Mouse (Mus musculus) erythroblast, adult 5-6 weeks (primary cell): ENCODE measurements around the gene 4921511M17Rik. TPM values are rescaled to one million over a fixed set of nuclear protein-coding genes. Genes with fewer than 3 reads are reported as not detected.
"Not testable (repeated sequence)": the region's sequence is repeated elsewhere in the genome, so short reads cannot be mapped to it uniquely, and the experiment has no call there.

Source experiments
- ATAC-seq: replicated peaks from 2 replicates; pipeline ENCODE4 v1.8.0; 2016; ENCODE audit warnings: moderate number of reproducible peaks, mild to moderate bottlenecking, moderate TSS enrichment, inconsistent platforms; ENCODE audit not compliant: poor library complexity, low FRiP score, severe bottlenecking
- total RNA-seq, 2 experiments: library from RNA; stranded (forward) in 1 of 2; stranded (reverse) in 1 of 2; fragments of 150-400 nt in 1 of 2; fragments of 200-764, 138-1000 nt in 1 of 2; gene quantifications; 2 replicates each; pipeline versions ENCODE4 v1.2.3 to v1.2.4; 2015 to 2017; ENCODE audit warnings: low replicate concordance in 2 of 2

The 4921511M17Rik gene
- total RNA-seq (2015; ENCODE audit: low replicate concordance) (not detected in 2 replicates), total RNA-seq (2017; ENCODE audit: low replicate concordance) (not detected in 2 replicates)

DNA sequence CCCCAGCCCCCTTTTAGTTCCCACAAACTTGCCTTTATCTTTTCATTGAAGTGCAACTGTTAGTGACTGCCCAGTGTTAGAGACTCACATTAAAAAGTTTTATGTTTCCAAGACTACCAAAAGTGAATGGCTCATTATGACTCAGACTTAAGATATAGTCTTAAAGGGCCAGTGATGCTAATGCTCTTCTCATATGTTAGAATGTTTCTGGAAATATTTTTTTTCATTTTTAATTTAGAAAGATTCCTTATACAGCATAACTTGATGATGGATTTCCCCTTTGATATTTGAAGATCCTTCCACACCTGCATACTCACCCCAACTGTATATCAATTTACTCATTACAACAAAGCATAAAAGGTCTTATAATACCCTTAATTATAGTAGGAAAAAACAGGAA, at the start of gene 4921511M17Rik:
Gene 4921511M17Rik (minus strand): TSS at position 101 of the 400 bp plus-strand sequence.
- not testable (repeated sequence) for ATAC-seq

DNA sequence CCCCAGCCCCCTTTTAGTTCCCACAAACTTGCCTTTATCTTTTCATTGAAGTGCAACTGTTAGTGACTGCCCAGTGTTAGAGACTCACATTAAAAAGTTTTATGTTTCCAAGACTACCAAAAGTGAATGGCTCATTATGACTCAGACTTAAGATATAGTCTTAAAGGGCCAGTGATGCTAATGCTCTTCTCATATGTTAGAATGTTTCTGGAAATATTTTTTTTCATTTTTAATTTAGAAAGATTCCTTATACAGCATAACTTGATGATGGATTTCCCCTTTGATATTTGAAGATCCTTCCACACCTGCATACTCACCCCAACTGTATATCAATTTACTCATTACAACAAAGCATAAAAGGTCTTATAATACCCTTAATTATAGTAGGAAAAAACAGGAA, 21.3 kb upstream of the 4921511M17Rik start, which contains the start of gene Gm10057:
Gene Gm10057 (minus strand): TSS at position 101 of the 400 bp plus-strand sequence.
- ATAC-seq, result not testable (repeated sequence)

DNA sequence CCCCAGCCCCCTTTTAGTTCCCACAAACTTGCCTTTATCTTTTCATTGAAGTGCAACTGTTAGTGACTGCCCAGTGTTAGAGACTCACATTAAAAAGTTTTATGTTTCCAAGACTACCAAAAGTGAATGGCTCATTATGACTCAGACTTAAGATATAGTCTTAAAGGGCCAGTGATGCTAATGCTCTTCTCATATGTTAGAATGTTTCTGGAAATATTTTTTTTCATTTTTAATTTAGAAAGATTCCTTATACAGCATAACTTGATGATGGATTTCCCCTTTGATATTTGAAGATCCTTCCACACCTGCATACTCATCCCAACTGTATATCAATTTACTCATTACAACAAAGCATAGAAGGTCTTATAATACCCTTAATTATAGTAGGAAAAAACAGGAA, 21.1 kb downstream of the 4921511M17Rik start, which contains the start of gene Samt1:
Gene Samt1 (minus strand): TSS at position 101 of the 400 bp plus-strand sequence.
- ATAC-seq, result not testable (repeated sequence)

DNA sequence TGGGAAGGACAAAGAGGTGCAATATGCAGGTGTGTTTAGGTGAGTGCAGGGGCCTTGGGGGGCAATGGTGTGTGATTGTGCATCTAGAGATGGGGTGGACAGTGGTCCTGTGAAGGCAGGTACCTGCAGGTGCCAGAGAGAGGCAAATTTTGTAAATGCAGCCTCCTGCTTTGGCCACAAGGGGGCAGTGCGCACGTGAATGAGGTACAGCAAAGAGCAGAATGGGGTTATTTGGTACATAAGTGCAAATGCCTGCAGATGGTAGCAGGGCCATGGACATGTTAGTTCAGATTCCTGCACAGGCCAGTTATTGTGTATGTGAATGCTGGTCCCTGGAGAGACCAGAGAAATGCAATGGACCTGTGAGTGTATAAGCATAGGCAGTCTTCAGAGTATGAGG, 56.7 kb downstream of the 4921511M17Rik start:
- ATAC-seq, result not testable (repeated sequence)

DNA sequence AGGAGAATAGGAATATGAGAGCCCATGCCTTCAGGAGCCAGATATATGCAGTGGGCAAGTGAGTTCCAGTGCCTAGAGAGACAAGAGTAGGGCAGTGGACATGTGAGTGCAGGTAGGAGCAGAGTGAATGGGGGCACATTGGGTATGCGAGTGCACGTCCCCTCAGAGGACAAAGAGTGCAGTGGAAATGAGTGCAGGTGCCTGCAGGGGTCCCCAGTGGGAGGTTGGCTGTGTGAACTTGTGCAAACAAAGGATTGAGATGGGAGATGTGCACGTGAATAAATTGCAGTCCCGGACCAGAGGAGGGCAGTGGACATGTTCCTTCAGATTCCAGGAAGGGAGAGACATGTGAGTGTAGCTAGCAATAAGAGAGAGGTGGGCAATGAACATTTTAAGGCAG, 57.2 kb downstream of the 4921511M17Rik start:
- ATAC-seq, result not testable (repeated sequence)

DNA sequence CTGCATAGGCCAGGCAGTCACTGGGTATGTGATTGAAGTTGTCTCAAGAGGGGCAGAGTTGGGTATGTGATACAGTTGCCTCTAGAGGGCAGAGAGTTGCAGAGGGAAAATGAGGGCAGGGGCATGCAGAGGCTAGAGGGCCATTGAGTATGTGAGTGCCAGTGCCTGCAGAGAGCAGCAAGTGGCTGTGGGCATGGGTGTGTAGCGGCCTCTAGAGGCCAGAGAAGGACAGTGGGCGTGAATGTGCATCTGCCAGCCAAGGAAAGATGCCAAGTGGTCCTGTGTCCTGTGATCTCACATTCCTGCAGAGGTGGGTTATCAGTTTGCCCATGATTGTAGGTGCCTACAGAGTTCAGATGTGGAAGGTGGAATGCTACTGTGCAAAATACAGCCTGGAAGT, 59.2 kb downstream of the 4921511M17Rik start:
- ATAC-seq, result no peak

Other genes starting within 250 kb of the 4921511M17Rik start
- not detected in 2 replicates for gene Spin2c, start 201.6 kb downstream of the 4921511M17Rik start, total RNA-seq (2015; ENCODE audit: low replicate concordance)
- not detected in 2 replicates for gene Spin2c, start 201.6 kb downstream of the 4921511M17Rik start, total RNA-seq (2017; ENCODE audit: low replicate concordance)
- gene Samt1, start 21.2 kb downstream of the 4921511M17Rik start, total RNA-seq (2015; ENCODE audit: low replicate concordance), result not detected in 2 replicates
- gene Samt1, start 21.2 kb downstream of the 4921511M17Rik start, total RNA-seq (2017; ENCODE audit: low replicate concordance), result not detected in 2 replicates
- gene Gm10057, start 21.2 kb upstream of the 4921511M17Rik start, total RNA-seq (2015; ENCODE audit: low replicate concordance), result not detected in 2 replicates
- gene Gm10057, start 21.2 kb upstream of the 4921511M17Rik start, total RNA-seq (2017; ENCODE audit: low replicate concordance), result not detected in 2 replicates
- gene Gm15140, start 86.9 kb upstream of the 4921511M17Rik start, total RNA-seq (2015; ENCODE audit: low replicate concordance), result not detected in 2 replicates
- not detected in 2 replicates for gene Gm15140, start 86.9 kb upstream of the 4921511M17Rik start, total RNA-seq (2017; ENCODE audit: low replicate concordance)